Mouse (Mus musculus): ENCODE measurements around the gene Stub1. TPM values are rescaled to one million over a fixed set of nuclear protein-coding genes. Genes with fewer than 3 reads are reported as not detected.

The Stub1 gene
- total RNA-seq, 2 experiments from 2014 or later, result 95.7 to 99.9 TPM

- no peak for DNase-seq
Observed at GRCm38 (mm10) chr17:25837533-25837932, 4.3 kb upstream of the Stub1 start.

GRCm38 (mm10) chr17:25837076-25837410 is 3.8 kb upstream of the Stub1 start, which contains the start of gene Rhbdl1:
Gene Rhbdl1 (minus strand): TSS chr17:25837295.
- peak; percentile 70 for DNase-seq

GRCm38 (mm10) chr17:25836397-25837075 is 3.3 kb upstream of the Stub1 start:
- DNase-seq, result no peak

GRCm38 (mm10) chr17:25835816-25836215 is 2.6 kb upstream of the Stub1 start:
- DNase-seq, result no peak

- no peak for DNase-seq
Observed at GRCm38 (mm10) chr17:25835301-25835700, 2.1 kb upstream of the Stub1 start.

GRCm38 (mm10) chr17:25834595-25835222 is 1.5 kb upstream of the Stub1 start:
- DNase-seq, result no peak

GRCm38 (mm10) chr17:25833961-25834594 is 874 bp upstream of the Stub1 start:
- DNase-seq, result no peak

GRCm38 (mm10) chr17:25832436-25833290 is 541 bp downstream of the Stub1 start:
- peak; percentile 100 for DNase-seq

GRCm38 (mm10) chr17:25831451-25832281 is 1.5 kb downstream of the Stub1 start:
- DNase-seq, result peak; percentile 48

GRCm38 (mm10) chr17:25830806-25831431 is 2.3 kb downstream of the Stub1 start:
- no peak for DNase-seq

- no peak for DNase-seq
Observed at GRCm38 (mm10) chr17:25830200-25830753, 2.9 kb downstream of the Stub1 start.

- no peak for DNase-seq
Observed at GRCm38 (mm10) chr17:25829558-25830017, 3.6 kb downstream of the Stub1 start.

GRCm38 (mm10) chr17:25828712-25829557 is 4.3 kb downstream of the Stub1 start, which contains the start of gene Jmjd8:
Gene Jmjd8 (plus strand): TSS chr17:25828867.
- peak; percentile 69 for DNase-seq

- DNase-seq, result no peak
Observed at GRCm38 (mm10) chr17:25828223-25828594, 5.0 kb downstream of the Stub1 start.

- no peak for DNase-seq
Observed at GRCm38 (mm10) chr17:25827546-25828222, 5.5 kb downstream of the Stub1 start.

GRCm38 (mm10) chr17:25827011-25827410 is 6.2 kb downstream of the Stub1 start:
- no peak for DNase-seq

- no peak for DNase-seq
Observed at GRCm38 (mm10) chr17:25825984-25826570, 7.1 kb downstream of the Stub1 start.

GRCm38 (mm10) chr17:25825311-25825710 is 7.9 kb downstream of the Stub1 start:
- DNase-seq, result no peak

Data from gastrocnemius, postnatal 10 days (tissue).